Mouse (Mus musculus) midbrain, embryonic 14.5 days (tissue): ENCODE measurements around the gene BC049730. TPM values are rescaled to one million over a fixed set of nuclear protein-coding genes. Genes with fewer than 3 reads are reported as not detected.

Source experiments
- ATAC-seq: fragments of 200-750 bp; cut with Nextera tagmentation; 2 replicates; pipeline ENCODE4 v1.8.0; 2017; ENCODE audit warnings: moderate number of reproducible peaks, moderate library complexity; ENCODE audit not compliant: low FRiP score, low TSS enrichment
- DNase-seq: peaks from one replicate; pipeline ENCODE4 v3.0.0-alpha.2; 2015
- H3K27ac ChIP-seq: fragments of 300-500 bp; sonication (generic); replicated peaks from 2 replicates; pipeline ENCODE4 v1.5.1; 2014; ENCODE audit warnings: mild to moderate bottlenecking, low read depth, low read length, moderate library complexity
- H3K27me3 ChIP-seq: fragments of 300-500 bp; sonication (generic); 2 replicates; pipeline ENCODE4 v1.6.1; 2014; ENCODE audit warnings: low read length, control low read depth, mixed read lengths; ENCODE audit not compliant: control insufficient read depth, insufficient read depth
- H3K36me3 ChIP-seq: fragments of 300-500 bp; sonication (generic); 2 replicates; pipeline ENCODE4 v1.6.1; 2014; ENCODE audit warnings: low read length, control low read depth; ENCODE audit not compliant: control insufficient read depth, insufficient read depth
- H3K4me1 ChIP-seq: fragments of 300-500 bp; sonication (generic); 2 replicates; pipeline ENCODE4 v1.6.1; 2014; ENCODE audit warnings: mild to moderate bottlenecking, antibody characterized with exemption, low read length, control low read depth; ENCODE audit not compliant: control insufficient read depth, insufficient read depth
- H3K4me2 ChIP-seq: fragments of 300-500 bp; sonication (generic); 2 replicates; pipeline ENCODE4 v1.6.1; 2014; ENCODE audit warnings: mild to moderate bottlenecking, low read length, moderate library complexity
- H3K4me3 ChIP-seq: fragments of 300-500 bp; sonication (generic); replicated peaks from 2 replicates; pipeline ENCODE4 v1.5.1; 2014; ENCODE audit warnings: low read depth, low read length
- H3K9ac ChIP-seq: fragments of 300-500 bp; sonication (generic); replicated peaks from 2 replicates; pipeline ENCODE4 v1.6.1; 2014; ENCODE audit warnings: mild to moderate bottlenecking, low read length, moderate library complexity
- H3K9me3 ChIP-seq: fragments of 300-500 bp; sonication (generic); 2 replicates; pipeline ENCODE4 v1.6.1; 2016; ENCODE audit warnings: low read length, control low read depth, mixed read lengths; ENCODE audit not compliant: control insufficient read depth
- WGBS: fragments of 180-500 bp; shearing (Covaris S2); extraction: QIAGEN DNeasy Blood & Tissue Kit; methylation state at CpG from one replicate; pipeline ENCODE4 v1.1.7; 2014; 5-methylcytosine and 5-hydroxymethylcytosine counted together
- polyA plus RNA-seq: library from polyadenylated mRNA; unstranded; fragments of >200 nt; fragmentation: Nextera tagmentation; extraction: Ambion mirVana; gene quantifications from 2 replicates; pipeline ENCODE4 v1.2.1, GENCODE M21; 2014

The BC049730 gene
- polyA plus RNA-seq, 1 experiment from 2014 or later, result not detected

- H3K27ac ChIP-seq, result no peak overlapping the region
- H3K4me2 ChIP-seq, result no peak overlapping the region
- WGBS, result 93% methylated on average over 2 of the region's 2 CpGs
- no peak overlapping the region for H3K4me3 ChIP-seq
- H3K9ac ChIP-seq, result no peak overlapping the region
- H3K27me3 ChIP-seq, result no peaks in the 10 kb centered on the region
- 0 out of 2 replicates have a peak, but pooled peaks cover 3% of the 10 kb centered on the region for H3K4me1 ChIP-seq
- no peaks in the 10 kb centered on the region for H3K9me3 ChIP-seq
- DNase-seq, result no peak
- ATAC-seq, result no peak
- no peaks in the 10 kb centered on the region for H3K36me3 ChIP-seq
These were observed 42.6 kb downstream of the BC049730 start for GRCm38 (mm10) chr7:24751610-24752009.

GRCm38 (mm10) chr7:24753476-24753875 is 44.4 kb downstream of the BC049730 start:
- H3K9me3 ChIP-seq, result no peaks in the 10 kb centered on the region
- H3K9ac ChIP-seq, result no peak overlapping the region
- 0 out of 2 replicates have a peak, but pooled peaks cover 3% of the 10 kb centered on the region for H3K4me1 ChIP-seq
- H3K36me3 ChIP-seq, result no peaks in the 10 kb centered on the region
- H3K4me3 ChIP-seq, result no peak overlapping the region
- WGBS, result 82% methylated on average over 5 of the region's 5 CpGs
- H3K4me2 ChIP-seq, result no peak overlapping the region
- no peak overlapping the region for H3K27ac ChIP-seq
- no peaks in the 10 kb centered on the region for H3K27me3 ChIP-seq
- no peak for DNase-seq
- ATAC-seq, result no peak

- no peaks in the 10 kb centered on the region for H3K4me1 ChIP-seq
- 84% methylated on average over 1 of the region's 1 CpGs for WGBS
- no peak overlapping the region for H3K27ac ChIP-seq
- no peaks in the 10 kb centered on the region for H3K36me3 ChIP-seq
- ATAC-seq, result no peak
- no peaks in the 10 kb centered on the region for H3K9me3 ChIP-seq
- H3K4me2 ChIP-seq, result no peak overlapping the region
- H3K4me3 ChIP-seq, result no peak overlapping the region
- H3K27me3 ChIP-seq, result no peaks in the 10 kb centered on the region
- DNase-seq, result no peak
- H3K9ac ChIP-seq, result no peak overlapping the region
These were observed 49.5 kb downstream of the BC049730 start for GRCm38 (mm10) chr7:24758520-24758919.

- WGBS, result 88% methylated on average over 6 of the region's 6 CpGs
- H3K4me2 ChIP-seq, result no peak within 1 kb of the TSS
- H3K27me3 ChIP-seq, result no peaks in the 10 kb centered on the region
- H3K4me3 ChIP-seq, result no peak within 1 kb of the TSS
- H3K9ac ChIP-seq, result no peak within 1 kb of the TSS
- no peaks in the 10 kb centered on the region for H3K36me3 ChIP-seq
- DNase-seq (no peak), ATAC-seq (no peak)
- no peak within 1 kb of the TSS for H3K27ac ChIP-seq
- no peaks in the 10 kb centered on the region for H3K9me3 ChIP-seq
- H3K4me1 ChIP-seq, result no peaks in the 10 kb centered on the region
These were observed 51.2 kb downstream of the BC049730 start, which contains the start of gene Cd177 for GRCm38 (mm10) chr7:24760211-24760610. Cd177 (minus strand) TSS chr7:24760311.

- Histone ChIP-seq H3K4me2 (no peak overlapping the region), H3K27ac (no peak overlapping the region), H3K27me3 (no peaks in the 10 kb centered on the region), H3K9me3 (no peaks in the 10 kb centered on the region), H3K4me1 (no peaks in the 10 kb centered on the region), H3K36me3 (no peaks in the 10 kb centered on the region), H3K9ac (no peak overlapping the region), H3K4me3 (no peak overlapping the region)
- ATAC-seq, result no peak
- no peak for DNase-seq
- WGBS, result 74% methylated on average over 6 of the region's 6 CpGs
These were observed 52.1 kb downstream of the BC049730 start for GRCm38 (mm10) chr7:24761161-24761560.

GRCm38 (mm10) chr7:24762574-24762973 is 53.5 kb downstream of the BC049730 start:
- no peak for ATAC-seq
- Histone ChIP-seq H3K9me3 (no peaks in the 10 kb centered on the region), H3K9ac (no peak overlapping the region), H3K27ac (no peak overlapping the region), H3K36me3 (no peaks in the 10 kb centered on the region), H3K4me3 (no peak overlapping the region), H3K27me3 (no peaks in the 10 kb centered on the region), H3K4me1 (no peaks in the 10 kb centered on the region), H3K4me2 (no peak overlapping the region)
- WGBS, result 90% methylated on average over 8 of the region's 8 CpGs
- DNase-seq, result no peak

Other genes with a start within 250 kb of the BC049730 start
- gene Plaur, start 246.8 kb upstream of the BC049730 start, polyA plus RNA-seq, result 1.1 and 2.6 TPM in 2 replicates
- 26.2 and 63.4 TPM in 2 replicates for gene Cadm4, start 227.2 kb upstream of the BC049730 start, polyA plus RNA-seq
- 216 and 303 TPM in 2 replicates for gene Zfp428, start 202.2 kb upstream of the BC049730 start, polyA plus RNA-seq
- 0.93 and 1.8 TPM in 2 replicates for gene AC161166.1, start 196.8 kb upstream of the BC049730 start, polyA plus RNA-seq
- 24.6 and 30.3 TPM in 2 replicates for gene Irgq, start 178.6 kb upstream of the BC049730 start, polyA plus RNA-seq
- gene Pinlyp, start 163.1 kb upstream of the BC049730 start, polyA plus RNA-seq, result not detected in 2 replicates
- 55.0 and 55.8 TPM in 2 replicates for gene Xrcc1, start 163.0 kb upstream of the BC049730 start, polyA plus RNA-seq
- gene Ethe1, start 121.7 kb upstream of the BC049730 start, polyA plus RNA-seq, result 18.5 and 24.2 TPM in 2 replicates
- gene Zfp575, start 121.6 kb upstream of the BC049730 start, polyA plus RNA-seq, result 9.2 and 12.1 TPM in 2 replicates
- not detected in 2 replicates for gene Phldb3, start 98.5 kb upstream of the BC049730 start, polyA plus RNA-seq
- gene Lypd3, start 72.7 kb upstream of the BC049730 start, polyA plus RNA-seq, result 0.13 and 0.26 TPM in 2 replicates
- gene Tex101, start 32.6 kb upstream of the BC049730 start, polyA plus RNA-seq, result not detected in 2 replicates
- not detected in 2 replicates for gene Gm4763, start 17.7 kb downstream of the BC049730 start, polyA plus RNA-seq
- 0.24 and 1.2 TPM in 2 replicates for gene Cd177, start 51.1 kb downstream of the BC049730 start, polyA plus RNA-seq
- not detected in 2 replicates for gene Ceacam10, start 68.0 kb downstream of the BC049730 start, polyA plus RNA-seq
- 36.2 and 58.3 TPM in 2 replicates for gene Gm9844, start 153.0 kb downstream of the BC049730 start, polyA plus RNA-seq
- not detected in 2 replicates for gene Lypd4, start 160.7 kb downstream of the BC049730 start, polyA plus RNA-seq
- not detected in 2 replicates for gene Dmrtc2, start 160.8 kb downstream of the BC049730 start, polyA plus RNA-seq
- gene Rps19, start 175.1 kb downstream of the BC049730 start, polyA plus RNA-seq, result 1,428 and 1,598 TPM in 2 replicates
- gene Cd79a, start 188.1 kb downstream of the BC049730 start, polyA plus RNA-seq, result 0.28 TPM in 1 of 2 replicates, not detected in the other
- 44.7 and 51.0 TPM in 2 replicates for gene Arhgef1, start 193.7 kb downstream of the BC049730 start, polyA plus RNA-seq
- 5.0 and 6.1 TPM in 2 replicates for gene Gm4881, start 235.3 kb downstream of the BC049730 start, polyA plus RNA-seq